Mouse (Mus musculus) midbrain, embryonic 15.5 days (tissue): Measurements from ENCODE around the gene BC048507. TPM values are rescaled to one million over a fixed set of nuclear protein-coding genes. Genes with fewer than 3 reads are reported as not detected.
A peak's percentile ranks its signal among the peaks of the same experiment; 100 is the strongest.
"Not testable (repeated sequence)": the region's sequence is repeated elsewhere in the genome, so short reads cannot be mapped to it uniquely, and the experiment has no call there.

ENCODE experiments used
- ATAC-seq: fragments of 200-750 bp; cut with Nextera tagmentation; replicated peaks from 2 replicates; pipeline ENCODE4 v1.8.0; 2017; ENCODE audit warnings: moderate TSS enrichment
- H3K27ac ChIP-seq: fragments of 300-500 bp; sonication (generic); 2 replicates; pipeline ENCODE4 v1.5.1; 2015; ENCODE audit warnings: mild to moderate bottlenecking, inconsistent platforms
- H3K27me3 ChIP-seq: fragments of 300-500 bp; sonication (generic); replicated peaks from 2 replicates; pipeline ENCODE4 v1.6.1; 2015; ENCODE audit warnings: inconsistent platforms
- H3K36me3 ChIP-seq: fragments of 300-500 bp; sonication (generic); replicated peaks from 2 replicates; pipeline ENCODE4 v1.6.1; 2015; ENCODE audit warnings: inconsistent platforms
- H3K4me1 ChIP-seq: fragments of 300-500 bp; sonication (generic); 2 replicates; pipeline ENCODE4 v1.6.1; 2015; ENCODE audit warnings: inconsistent platforms
- H3K4me2 ChIP-seq: fragments of 300-500 bp; sonication (generic); 2 replicates; pipeline ENCODE4 v1.6.1; 2015; ENCODE audit warnings: inconsistent platforms, mild to moderate bottlenecking, moderate library complexity
- H3K4me3 ChIP-seq: fragments of 300-500 bp; sonication (generic); 2 replicates; pipeline ENCODE4 v1.5.1; 2015; ENCODE audit warnings: mild to moderate bottlenecking, inconsistent platforms
- H3K9ac ChIP-seq: fragments of 300-500 bp; sonication (generic); 2 replicates; pipeline ENCODE4 v1.6.1; 2015; ENCODE audit warnings: mild to moderate bottlenecking, inconsistent platforms
- H3K9me3 ChIP-seq: fragments of 300-500 bp; sonication (generic); 2 replicates; pipeline ENCODE4 v1.6.1; 2016; ENCODE audit warnings: inconsistent platforms
- whole genome bisulfite sequencing: fragments of 180-500 bp; shearing (Covaris S2); methylation state at CpG from one replicate; pipeline ENCODE4 v1.1.7; 2015; ENCODE audit warnings: mixed read lengths; 5-methylcytosine and 5-hydroxymethylcytosine counted together
- polyA plus RNA-seq: library from polyadenylated mRNA; unstranded; fragments of >200 nt; fragmentation: Nextera tagmentation; extraction: Ambion mirVana; gene quantifications from 2 replicates; pipeline ENCODE4 v1.2.1, GENCODE M21; 2015

Gene BC048507
- polyA plus RNA-seq, 1 experiment from 2014 or later = 0.31 TPM

- Histone ChIP-seq H3K27ac (no peak overlapping the region), H3K27me3 (no peaks in the 10 kb centered on the region), H3K4me3 (no peak overlapping the region), H3K4me2 (no peak overlapping the region), H3K9me3 (no peaks in the 10 kb centered on the region), H3K9ac (no peak overlapping the region), H3K36me3 (no peaks in the 10 kb centered on the region), H3K4me1 (no peaks in the 10 kb centered on the region)
- WGBS = 85% methylated on average over 9 of the region's 9 CpGs
- no peak for ATAC-seq
Measured at GRCm38 (mm10) chr13:67862508-67862907, 618 bp upstream of the BC048507 start.

GRCm38 (mm10) chr13:67864764-67865350 is 1.7 kb downstream of the BC048507 start:
- no peaks in the 10 kb centered on the region for H3K27me3 ChIP-seq
- no peak overlapping the region for H3K4me2 ChIP-seq
- no peaks in the 10 kb centered on the region for H3K4me1 ChIP-seq
- no peak overlapping the region for H3K4me3 ChIP-seq
- ATAC-seq = no peak
- no peaks in the 10 kb centered on the region for H3K36me3 ChIP-seq
- H3K27ac ChIP-seq = no peak overlapping the region
- H3K9me3 ChIP-seq = no peaks in the 10 kb centered on the region
- no peak overlapping the region for H3K9ac ChIP-seq
- WGBS = 36% methylated on average over 5 of the region's 5 CpGs

GRCm38 (mm10) chr13:67867899-67868298 is 4.8 kb downstream of the BC048507 start:
- no peak overlapping the region for H3K27ac ChIP-seq
- H3K4me2 ChIP-seq = no peak overlapping the region
- H3K9ac ChIP-seq = no peak overlapping the region
- no peak for ATAC-seq
- H3K4me1 ChIP-seq = no peaks in the 10 kb centered on the region
- no peaks in the 10 kb centered on the region for H3K9me3 ChIP-seq
- H3K4me3 ChIP-seq = no peak overlapping the region
- WGBS = 28% methylated on average over 3 of the region's 3 CpGs
- H3K27me3 ChIP-seq = no peaks in the 10 kb centered on the region
- H3K36me3 ChIP-seq = no peaks in the 10 kb centered on the region

GRCm38 (mm10) chr13:67876049-67876698 is 13.0 kb downstream of the BC048507 start:
- not testable (repeated sequence) for H3K9me3 ChIP-seq, H3K27ac ChIP-seq, H3K9ac ChIP-seq, H3K36me3 ChIP-seq, H3K4me3 ChIP-seq, ATAC-seq, H3K4me1 ChIP-seq, H3K27me3 ChIP-seq
- 0 out of 2 replicates have a peak overlapping the region, but pooled peaks have one; percentile 3 for H3K4me2 ChIP-seq
- WGBS = 51% methylated on average over 7 of the region's 12 CpGs

- ATAC-seq = no peak
Measured at GRCm38 (mm10) chr13:67876699-67877254, 13.7 kb downstream of the BC048507 start.

GRCm38 (mm10) chr13:67883966-67884365 is 20.8 kb downstream of the BC048507 start:
- 91% methylated on average over 8 of the region's 8 CpGs for WGBS
- no peak overlapping the region for H3K4me3 ChIP-seq
- H3K27me3 ChIP-seq = no peaks in the 10 kb centered on the region
- 0 out of 2 replicates have a peak, but pooled peaks cover 5% of the 10 kb centered on the region for H3K9me3 ChIP-seq
- H3K4me2 ChIP-seq = no peak overlapping the region
- H3K9ac ChIP-seq = no peak overlapping the region
- ATAC-seq = no peak
- no peaks in the 10 kb centered on the region for H3K4me1 ChIP-seq
- no peak overlapping the region for H3K27ac ChIP-seq
- no peaks in the 10 kb centered on the region for H3K36me3 ChIP-seq

More at GRCm38 (mm10) chr13:67876699-67877254, 13.7 kb downstream of the BC048507 start:
- no peaks in the 10 kb centered on the region for H3K27me3 ChIP-seq
- no peak overlapping the region for H3K4me3 ChIP-seq
- no peak overlapping the region for H3K9ac ChIP-seq
- H3K27ac ChIP-seq = no peak overlapping the region
- no peaks in the 10 kb centered on the region for H3K4me1 ChIP-seq
- H3K4me2 ChIP-seq = no peak overlapping the region
- H3K9me3 ChIP-seq = no peaks in the 10 kb centered on the region
- 73% methylated on average over 6 of the region's 7 CpGs for WGBS
- H3K36me3 ChIP-seq = no peaks in the 10 kb centered on the region

GRCm38 (mm10) chr13:67909759-67910158 is 46.6 kb downstream of the BC048507 start:
- H3K4me1 ChIP-seq = no peaks in the 10 kb centered on the region
- no peak overlapping the region for H3K9ac ChIP-seq
- no peak overlapping the region for H3K4me2 ChIP-seq
- no peak overlapping the region for H3K4me3 ChIP-seq
- WGBS = 32% methylated on average over 5 of the region's 5 CpGs
- no peak overlapping the region for H3K27ac ChIP-seq
- no peaks in the 10 kb centered on the region for H3K27me3 ChIP-seq
- no peak for ATAC-seq
- H3K36me3 ChIP-seq = no peaks in the 10 kb centered on the region
- peaks cover 24% of the 10 kb centered on the region for H3K9me3 ChIP-seq

Other genes with a start within 250 kb of the BC048507 start
- gene Gm49345, start 225.6 kb upstream of the BC048507 start, polyA plus RNA-seq = 0.26 TPM in 1 of 2 replicates, not detected in the other
- 3.1 and 3.6 TPM in 2 replicates for gene Zfp729a, start 225.5 kb upstream of the BC048507 start, polyA plus RNA-seq
- gene Zfp738, start 176.3 kb upstream of the BC048507 start, polyA plus RNA-seq = 15.5 and 16.8 TPM in 2 replicates
- gene Zfp65, start 134.2 kb upstream of the BC048507 start, polyA plus RNA-seq = 9.7 and 10.3 TPM in 2 replicates
- 8.6 and 9.7 TPM in 2 replicates for gene Zfp85, start 108.1 kb upstream of the BC048507 start, polyA plus RNA-seq
- 3.2 and 3.5 TPM in 2 replicates for gene Zfp493, start 83.6 kb upstream of the BC048507 start, polyA plus RNA-seq
- 14.4 and 14.5 TPM in 2 replicates for gene Zfp273, start 49.6 kb upstream of the BC048507 start, polyA plus RNA-seq
- gene Gm10037, start 32.2 kb upstream of the BC048507 start, polyA plus RNA-seq = 5.5 and 7.0 TPM in 2 replicates